Mouse (Mus musculus) heart, adult 2 months (tissue): ENCODE data around the gene Kcnc2. TPM values are rescaled to one million over a fixed set of nuclear protein-coding genes. Genes with fewer than 3 reads are reported as not detected.

Source experiments
- DNase-seq, 2 experiments: peaks; one replicate each; pipeline ENCODE4 v3.0.0; 2021
- H3K27ac ChIP-seq: fragments of 200-600 bp; 2 replicates; pipeline ENCODE4 v1.8.1; 2022
- H3K27me3 ChIP-seq: fragments of 200-500 bp; 2 replicates; pipeline ENCODE4 v1.6.1; 2012; ENCODE audit warnings: mild to moderate bottlenecking, low read length, inconsistent platforms, mixed read lengths; ENCODE audit not compliant: control insufficient read depth, insufficient read depth
- H3K36me3 ChIP-seq: fragments of 200-500 bp; 2 replicates; pipeline ENCODE4 v1.6.1; 2012; ENCODE audit warnings: low read length, inconsistent platforms; ENCODE audit not compliant: control insufficient read depth, insufficient read depth
- H3K4me1 ChIP-seq: fragments of 200-500 bp; 2 replicates; pipeline ENCODE4 v1.6.1; 2011; ENCODE audit warnings: low read length; ENCODE audit not compliant: control insufficient read depth, insufficient read depth
- H3K4me3 ChIP-seq: fragments of 200-600 bp; 2 replicates; pipeline ENCODE4 v1.8.1; 2022
- H3K79me2 ChIP-seq: fragments of 200-500 bp; replicated peaks from 2 replicates; pipeline ENCODE4 v1.6.1; 2012; ENCODE audit warnings: mild to moderate bottlenecking, inconsistent platforms, low read length, moderate library complexity, mixed read lengths; ENCODE audit not compliant: control insufficient read depth, insufficient read depth
- H3K9ac ChIP-seq: fragments of 200-500 bp; 2 replicates; pipeline ENCODE4 v1.6.1; 2012; ENCODE audit warnings: low read depth, mild to moderate bottlenecking, control low read depth, inconsistent platforms, low read length, mixed read lengths
- CTCF ChIP-seq: fragments of 200-600 bp; IDR thresholded peaks from 2 replicates; pipeline ENCODE4 v1.8.1; 2022; ENCODE audit warnings: antibody characterized with exemption, mild to moderate bottlenecking, moderate library complexity
- EP300 ChIP-seq: fragments of 200-500 bp; IDR thresholded peaks from 2 replicates; pipeline ENCODE4 v1.6.1; 2011; ENCODE audit warnings: low read depth, low read length, control low read depth; ENCODE audit not compliant: insufficient read depth
- POLR2A ChIP-seq: fragments of 200-500 bp; IDR thresholded peaks from 2 replicates; pipeline ENCODE4 v1.6.1; 2011; ENCODE audit warnings: mild to moderate bottlenecking, low read depth, low read length, control low read depth; ENCODE audit not compliant: insufficient read depth
- WGBS: fragments of 180-500 bp; shearing (Covaris S2); methylation state at CpG from one replicate; pipeline ENCODE4 v1.1.7; 2018; 5-methylcytosine and 5-hydroxymethylcytosine counted together
- intact Hi-C: fragments of 180-260 bp; cut with DNase I; formaldehyde crosslinking; loops from one replicate; pipeline ENCODE4 v1.15.1; 2025
- polyA plus RNA-seq: library from polyadenylated mRNA; depleted of rRNA; stranded (reverse); fragments of >200 nt; gene quantifications from 2 replicates; pipeline ENCODE4 v1.2.3, GENCODE M21; 2012
- total RNA-seq, 2 experiments: library from RNA; stranded (reverse); gene quantifications; 2 replicates each; pipeline ENCODE4 v1.2.3; 2021

Kcnc2 gene
- total and polyA plus RNA-seq, 3 experiments, result 0.39 to 0.49 (median 0.41) TPM

GRCm38 (mm10) chr10:112315136-112315535 is 44.2 kb downstream of the Kcnc2 start:
- H3K9ac ChIP-seq, result no peak overlapping the region
- intact Hi-C loops, result no loop called here
- no peak overlapping the region for H3K27ac ChIP-seq
- H3K79me2 ChIP-seq, result no peaks in the 10 kb centered on the region
- DNase-seq, result no peak
- TF ChIP-seq CTCF (no peak), EP300 (no peak), POLR2A (no peak)
- H3K4me3 ChIP-seq, result no peak overlapping the region
- 53% methylated on average over 11 of the region's 11 CpGs for WGBS
- H3K36me3 ChIP-seq, result no peaks in the 10 kb centered on the region
- H3K27me3 ChIP-seq, result no peaks in the 10 kb centered on the region
- no peaks in the 10 kb centered on the region for H3K4me1 ChIP-seq

- WGBS, result 69% methylated on average over 1 of the region's 1 CpGs
- no peak overlapping the region for H3K4me3 ChIP-seq
- H3K79me2 ChIP-seq, result no peaks in the 10 kb centered on the region
- H3K27me3 ChIP-seq, result no peaks in the 10 kb centered on the region
- no peak for DNase-seq
- no peak overlapping the region for H3K9ac ChIP-seq
- H3K36me3 ChIP-seq, result no peaks in the 10 kb centered on the region
- no peak overlapping the region for H3K27ac ChIP-seq
- no peak for TF ChIP-seq EP300
- no peak for TF ChIP-seq CTCF
- TF ChIP-seq POLR2A, result no peak
- intact Hi-C loops, result no loop called here
- H3K4me1 ChIP-seq, result no peaks in the 10 kb centered on the region
Observed at GRCm38 (mm10) chr10:112317783-112318182, 46.9 kb downstream of the Kcnc2 start.

- no peak overlapping the region for H3K4me3 ChIP-seq
- WGBS, result 64% methylated on average over 3 of the region's 3 CpGs
- TF ChIP-seq EP300, result no peak
- no peak for TF ChIP-seq CTCF
- TF ChIP-seq POLR2A, result no peak
Observed at GRCm38 (mm10) chr10:112357669-112358362, 86.9 kb downstream of the Kcnc2 start.

GRCm38 (mm10) chr10:112358363-112358704 is 87.4 kb downstream of the Kcnc2 start:
- Histone ChIP-seq H3K27ac (no peak overlapping the region), H3K4me3 (no peak overlapping the region), H3K79me2 (no peaks in the 10 kb centered on the region), H3K4me1 (no peaks in the 10 kb centered on the region), H3K36me3 (no peaks in the 10 kb centered on the region), H3K27me3 (no peaks in the 10 kb centered on the region), H3K9ac (no peak overlapping the region)
- TF ChIP-seq CTCF (no peak), POLR2A (no peak), EP300 (no peak)
- DNase-seq, result no peak
- 87% methylated on average over 8 of the region's 8 CpGs for WGBS
- intact Hi-C loops, result no loop called here

More at GRCm38 (mm10) chr10:112357669-112358362, 86.9 kb downstream of the Kcnc2 start:
- Histone ChIP-seq H3K4me1 (no peaks in the 10 kb centered on the region), H3K36me3 (no peaks in the 10 kb centered on the region), H3K79me2 (no peaks in the 10 kb centered on the region), H3K27me3 (no peaks in the 10 kb centered on the region), H3K27ac (no peak overlapping the region), H3K9ac (no peak overlapping the region)
- DNase-seq, result no peak
- intact Hi-C loops, result no loop called here

- Histone ChIP-seq H3K4me1 (no peaks in the 10 kb centered on the region), H3K4me3 (no peak overlapping the region), H3K27me3 (no peaks in the 10 kb centered on the region), H3K9ac (no peak overlapping the region), H3K79me2 (no peaks in the 10 kb centered on the region), H3K36me3 (no peaks in the 10 kb centered on the region), H3K27ac (no peak overlapping the region)
- DNase-seq, result no peak
- TF ChIP-seq POLR2A (no peak), EP300 (no peak), CTCF (no peak)
- WGBS, result 70% methylated on average over 5 of the region's 5 CpGs
- intact Hi-C loops, result no loop called here
Observed at GRCm38 (mm10) chr10:112360704-112361103, 89.8 kb downstream of the Kcnc2 start.

- DNase-seq, result no peak
- no peak overlapping the region for H3K4me3 ChIP-seq
- H3K9ac ChIP-seq, result no peak overlapping the region
- no peaks in the 10 kb centered on the region for H3K79me2 ChIP-seq
- H3K27me3 ChIP-seq, result peaks cover 3% of the 10 kb centered on the region; the same call in 1 of the 2 replicates
- WGBS, result 63% methylated on average over 3 of the region's 3 CpGs
- intact Hi-C loops, result no loop called here
- TF ChIP-seq CTCF (no peak), POLR2A (no peak), EP300 (no peak)
- no peaks in the 10 kb centered on the region for H3K36me3 ChIP-seq
- no peak overlapping the region for H3K27ac ChIP-seq
- no peaks in the 10 kb centered on the region for H3K4me1 ChIP-seq
Observed at GRCm38 (mm10) chr10:112368369-112368768, 97.4 kb downstream of the Kcnc2 start.
